Mouse (Mus musculus) heart, postnatal 0 days (tissue): ENCODE measurements at regions not wholly inside any gene's neighbourhood (a gene's known extent, or its start where the extent isn't known, plus 50 kb on each side); places are given as distances from the start of the nearest gene placed in this dataset.

Experiments
- CTCF ChIP-seq: IDR thresholded peaks from 2 replicates; pipeline ENCODE4 v1.5.1; 2016; ENCODE audit warnings: antibody characterized with exemption, control low read depth, low read depth
- EP300 ChIP-seq: IDR thresholded peaks from 2 replicates; pipeline ENCODE4 v1.6.1; 2016; ENCODE audit warnings: antibody characterized with exemption, low read depth

DNA sequence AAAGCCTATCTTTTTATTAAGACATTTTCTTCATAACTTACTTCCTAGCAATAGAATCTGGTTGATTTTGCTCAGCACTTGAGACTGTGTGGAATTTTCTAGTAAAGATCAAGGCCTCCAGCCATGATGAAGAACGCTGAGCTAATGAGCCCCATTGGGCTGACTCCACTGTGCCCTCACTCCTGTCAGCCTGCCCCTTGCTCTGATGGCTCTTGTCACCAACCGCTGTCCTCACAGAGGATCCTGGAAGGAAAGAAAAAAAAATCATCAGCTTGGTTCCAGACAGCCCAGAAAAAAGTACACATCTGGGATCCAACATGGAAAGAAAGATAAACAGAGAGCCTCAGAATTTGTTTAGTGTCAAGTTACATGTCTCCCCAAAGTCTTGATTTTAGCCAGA, 88.2 kb upstream of the L3mbtl4 start:
- TF ChIP-seq CTCF (no peak), EP300 (no peak)
